Mouse (Mus musculus) thymus, postnatal 0 days (tissue): ENCODE results near the gene Stk32c. TPM values are rescaled to one million over a fixed set of nuclear protein-coding genes. Genes with fewer than 3 reads are reported as not detected.

Source experiments
- DNase-seq: peaks from one replicate; pipeline ENCODE4 v3.0.0-alpha.2; 2015; ENCODE audit warnings: low spot score
- polyA plus RNA-seq: library from polyadenylated mRNA; unstranded; fragments of >200 nt; fragmentation: Nextera tagmentation; extraction: Ambion mirVana; gene quantifications from 2 replicates; pipeline ENCODE4 v1.2.1, GENCODE M21; 2015

The Stk32c gene
- polyA plus RNA-seq, 1 experiment from 2014 or later, result not detected

GRCm38 (mm10) chr7:139095282-139095681 lies 117.8 kb downstream of the Stk32c start:
- no peak for DNase-seq

GRCm38 (mm10) chr7:139094761-139095160 lies 118.3 kb downstream of the Stk32c start:
- DNase-seq, result no peak

GRCm38 (mm10) chr7:139093781-139094180 lies 119.3 kb downstream of the Stk32c start:
- no peak for DNase-seq

GRCm38 (mm10) chr7:139093124-139093523 lies 120.0 kb downstream of the Stk32c start:
- DNase-seq, result no peak

- no peak for DNase-seq
Measured at GRCm38 (mm10) chr7:139092676-139093075, 120.4 kb downstream of the Stk32c start.

- DNase-seq, result no peak
Measured at GRCm38 (mm10) chr7:139091681-139092080, 121.4 kb downstream of the Stk32c start.

- no peak for DNase-seq
Measured at GRCm38 (mm10) chr7:139089892-139090874, 122.9 kb downstream of the Stk32c start.

GRCm38 (mm10) chr7:139087801-139088200 lies 125.3 kb downstream of the Stk32c start:
- DNase-seq, result no peak

- DNase-seq, result no peak
Measured at GRCm38 (mm10) chr7:139086195-139087158, 126.6 kb downstream of the Stk32c start.

- no peak for DNase-seq
Measured at GRCm38 (mm10) chr7:139085629-139086194, 127.4 kb downstream of the Stk32c start, which contains the start of gene Dpysl4. Gene Dpysl4 (plus strand): TSS chr7:139086001.

GRCm38 (mm10) chr7:139084316-139084715 lies 128.8 kb downstream of the Stk32c start:
- no peak for DNase-seq

GRCm38 (mm10) chr7:139082281-139082680 lies 130.8 kb downstream of the Stk32c start:
- DNase-seq, result no peak

GRCm38 (mm10) chr7:139081158-139081557 lies 131.9 kb downstream of the Stk32c start:
- DNase-seq, result no peak

- no peak for DNase-seq
Measured at GRCm38 (mm10) chr7:139080714-139081113, 132.4 kb downstream of the Stk32c start.

- no peak for DNase-seq
Measured at GRCm38 (mm10) chr7:139079141-139079540, 134.0 kb downstream of the Stk32c start.

- no peak for DNase-seq
Measured at GRCm38 (mm10) chr7:139078181-139078580, 134.9 kb downstream of the Stk32c start.

- DNase-seq, result no peak
Measured at GRCm38 (mm10) chr7:139077283-139077682, 135.8 kb downstream of the Stk32c start.

- no peak for DNase-seq
Measured at GRCm38 (mm10) chr7:139075054-139075794, 137.9 kb downstream of the Stk32c start.

GRCm38 (mm10) chr7:139074189-139074588 lies 138.9 kb downstream of the Stk32c start:
- DNase-seq, result no peak

GRCm38 (mm10) chr7:139068182-139068623 lies 144.9 kb downstream of the Stk32c start:
- peak; percentile 60 for DNase-seq
